Mouse (Mus musculus) lung, postnatal 36 days (tissue): ENCODE data around the gene Cryaa.

Source experiments
- DNase-seq: peaks from one replicate; pipeline ENCODE4 v3.0.0; 2022; ENCODE audit warnings: mixed read lengths

Gene Cryaa

DNA sequence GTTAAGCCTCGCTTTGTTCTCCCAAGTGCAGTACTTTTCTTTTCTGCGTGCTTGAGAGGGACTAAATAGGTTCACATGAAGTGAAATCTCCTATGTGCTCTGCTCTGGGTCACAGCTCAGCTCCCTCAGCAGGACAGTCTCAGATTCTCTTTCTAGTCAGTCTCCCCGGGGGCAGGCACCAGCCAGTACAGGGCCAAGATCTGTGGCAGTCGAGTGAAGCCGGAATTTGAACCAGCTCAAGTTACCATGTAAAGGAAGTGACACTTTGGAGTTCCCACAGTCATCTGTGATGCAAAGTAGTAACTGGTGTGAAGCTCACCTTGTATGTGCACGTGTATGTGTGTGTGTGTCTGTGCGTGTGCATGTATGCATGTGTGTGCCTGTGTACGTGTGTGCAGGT, 32.8 kb downstream of the Cryaa start:
- no peak for DNase-seq

DNA sequence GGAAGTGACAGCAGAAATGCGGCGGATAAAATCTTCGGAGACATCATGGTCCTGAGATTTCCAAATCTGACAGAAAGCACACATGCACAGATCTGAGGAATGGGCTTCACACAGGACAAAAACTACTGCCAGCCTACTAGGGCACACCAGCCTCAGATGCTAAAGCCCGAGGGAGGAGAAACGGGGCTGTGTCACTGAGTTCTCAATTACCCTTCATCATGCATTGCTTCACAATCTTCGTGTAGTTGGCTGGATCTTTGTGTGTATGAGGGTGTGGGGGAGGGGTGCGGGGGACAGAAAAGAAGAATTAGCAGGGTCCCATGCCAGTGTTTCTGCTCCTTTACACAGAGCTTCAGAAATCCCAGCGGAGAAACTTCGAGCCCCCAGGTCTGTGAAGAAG, 36.1 kb downstream of the Cryaa start:
- peak; percentile 41 for DNase-seq

DNA sequence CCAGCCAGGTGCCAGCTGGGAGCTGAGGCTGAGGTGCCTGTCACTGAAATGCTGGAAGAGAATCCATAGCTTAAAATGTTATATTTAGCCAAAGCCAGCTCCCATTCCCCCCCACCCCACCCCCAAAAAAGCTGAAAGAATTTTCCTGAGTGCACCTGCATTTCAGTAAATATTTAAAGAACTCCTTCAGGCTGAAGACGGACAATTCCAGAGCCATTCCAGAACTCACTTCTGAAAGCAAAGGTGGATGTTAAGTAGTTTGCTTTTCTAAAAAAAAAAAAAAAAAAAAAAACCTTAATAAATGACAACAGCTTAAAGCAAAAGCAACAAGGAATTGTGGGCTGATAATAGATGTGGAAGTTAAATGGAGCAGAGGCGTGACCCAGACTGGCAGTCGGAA, 36.5 kb downstream of the Cryaa start:
- DNase-seq = peak; percentile 57

DNA sequence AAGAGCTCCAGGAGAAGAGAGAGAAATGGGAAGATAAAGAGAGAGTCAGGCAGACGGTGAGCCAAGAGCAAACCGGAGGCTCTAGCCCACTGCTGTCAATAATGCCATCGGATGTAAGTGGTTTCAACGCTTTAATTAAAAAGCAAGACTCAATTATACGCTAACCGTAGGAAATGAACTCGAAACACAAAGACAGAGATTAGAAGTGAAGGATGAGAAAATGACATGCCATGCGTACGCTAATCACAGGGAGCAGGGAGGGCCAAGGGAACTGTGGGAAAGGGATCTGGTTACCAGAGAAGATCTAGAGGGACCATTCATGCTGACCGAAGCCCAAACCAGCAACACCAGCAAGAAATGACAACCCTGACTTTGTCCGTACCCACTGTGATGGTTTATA, 37.4 kb downstream of the Cryaa start:
- DNase-seq = no peak

DNA sequence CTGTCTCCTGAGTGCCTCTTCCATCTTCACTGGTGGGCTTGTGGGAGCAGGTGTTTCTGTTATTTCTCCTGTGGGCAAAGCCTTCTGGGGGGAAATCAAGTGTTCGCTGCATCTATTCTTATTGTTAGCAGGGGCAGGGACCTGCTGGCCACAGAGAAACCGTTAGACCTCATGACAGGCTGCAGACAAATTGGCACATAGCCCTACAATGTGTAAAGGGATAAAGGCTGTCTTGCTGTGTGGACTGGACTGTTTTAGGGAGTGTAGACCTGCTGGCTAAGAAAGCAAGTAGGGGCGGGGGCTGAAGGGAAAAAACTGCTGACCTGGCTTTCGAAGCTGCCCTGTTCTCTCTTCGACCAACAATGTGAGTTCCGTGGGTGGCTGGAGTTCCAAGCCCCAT, 44.0 kb downstream of the Cryaa start:
- no peak for DNase-seq

DNA sequence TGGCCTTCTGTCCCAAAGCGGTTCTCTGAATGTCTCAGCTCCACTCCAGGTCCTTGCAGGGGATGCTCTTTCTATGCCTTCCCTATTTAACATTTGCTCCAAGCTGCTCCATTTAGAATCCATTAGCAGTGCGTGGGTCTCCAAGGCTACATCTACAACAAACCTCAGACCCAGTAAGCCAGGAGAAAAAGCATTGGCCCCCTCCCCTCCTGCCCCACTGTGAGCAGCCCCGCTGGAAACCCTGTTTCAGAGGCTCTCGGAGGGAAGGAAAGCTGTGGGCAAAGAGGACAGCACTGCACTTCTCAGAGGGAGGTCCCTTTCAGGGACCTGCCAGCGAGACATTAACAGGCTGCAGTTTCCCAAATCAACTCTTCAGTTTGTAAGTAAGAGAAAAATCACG, 47.8 kb downstream of the Cryaa start:
- no peak for DNase-seq

DNA sequence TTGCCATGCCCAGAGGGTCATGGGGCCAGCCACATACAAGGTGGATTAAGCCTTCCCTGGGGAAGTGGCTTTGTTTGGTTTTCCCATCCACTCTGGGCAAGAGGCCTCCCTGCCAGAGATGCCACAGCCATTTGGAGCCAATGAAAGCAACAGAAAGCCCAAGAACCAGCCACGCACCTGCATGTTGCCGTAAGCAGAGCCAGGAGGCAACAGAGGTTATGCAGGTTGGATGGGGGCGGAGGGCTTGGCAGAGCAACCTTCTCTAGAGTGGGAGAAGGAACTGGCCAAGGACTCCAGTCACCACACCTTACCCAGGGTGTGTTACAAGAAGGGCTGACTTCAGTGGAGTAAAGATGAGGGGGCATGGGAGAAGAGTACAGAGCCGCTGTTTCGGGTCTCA, 48.6 kb downstream of the Cryaa start:
- peak; percentile 51 for DNase-seq

DNA sequence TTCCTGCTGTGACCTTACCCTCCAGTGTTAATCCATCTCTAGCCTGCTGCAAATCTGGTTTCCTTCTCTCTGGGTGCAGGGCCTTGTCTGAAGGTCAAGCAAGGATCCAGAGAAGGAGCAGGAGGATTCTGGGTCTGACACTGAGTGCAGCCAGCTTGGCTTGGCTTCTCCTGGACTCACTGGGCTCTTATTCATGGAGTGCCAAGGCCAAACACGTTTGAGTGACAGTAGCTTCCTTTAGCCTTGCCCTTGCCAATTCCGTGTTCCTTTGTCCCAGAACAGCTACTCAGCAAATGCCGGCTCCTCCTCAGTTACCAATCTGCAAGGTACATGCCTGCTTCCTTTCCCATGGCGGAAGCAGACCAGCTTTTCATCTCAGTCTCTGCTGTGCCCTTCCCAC, 49.6 kb downstream of the Cryaa start:
- DNase-seq = peak; percentile 73

DNA sequence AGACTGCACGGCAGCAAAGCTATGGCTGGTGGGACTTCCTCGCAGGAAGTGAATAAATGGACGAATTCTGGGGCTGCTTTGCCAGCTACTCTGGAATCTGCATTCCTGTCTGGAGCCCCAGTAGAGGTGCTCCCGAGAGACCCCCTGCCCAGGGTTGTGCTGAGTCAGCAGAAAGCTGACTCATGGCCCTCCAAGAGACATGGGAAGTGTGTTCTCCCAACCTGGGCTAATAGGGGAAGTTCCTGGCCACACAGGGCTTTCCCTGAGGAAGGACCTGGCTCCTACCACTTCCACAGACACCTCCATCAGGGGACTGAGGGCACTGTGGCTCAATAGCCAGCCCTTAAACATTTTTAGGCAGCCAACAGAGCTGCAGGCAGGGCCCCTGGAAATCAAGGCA, 50.4 kb downstream of the Cryaa start:
- DNase-seq = no peak

DNA sequence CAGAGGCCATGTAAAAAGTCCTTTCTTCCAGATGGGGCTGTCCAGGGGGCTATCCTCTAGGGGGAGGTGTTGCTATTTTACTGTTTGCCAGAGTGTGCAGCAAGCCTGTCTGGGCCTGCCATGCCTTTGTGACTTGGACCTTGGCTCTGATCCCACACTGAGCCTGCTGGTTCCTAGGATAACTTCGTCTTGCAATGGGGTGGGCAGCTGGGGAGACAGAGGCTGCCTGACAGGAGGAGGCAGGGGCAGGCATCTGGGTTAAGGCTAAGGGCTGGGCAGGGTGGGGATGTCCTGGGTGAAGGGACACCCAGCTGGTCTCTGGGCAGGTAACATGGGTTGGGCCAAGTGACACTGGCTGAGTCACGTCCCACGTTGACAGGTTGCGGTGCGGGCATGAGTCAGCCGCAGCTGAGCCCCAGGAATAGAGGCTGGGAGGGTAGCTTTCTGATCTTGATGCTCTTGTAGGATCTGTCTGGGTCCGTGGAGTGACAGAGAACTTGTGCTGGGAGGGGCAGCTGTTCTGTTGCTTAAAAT, 51.4 kb downstream of the Cryaa start:
- DNase-seq = peak; percentile 79

DNA sequence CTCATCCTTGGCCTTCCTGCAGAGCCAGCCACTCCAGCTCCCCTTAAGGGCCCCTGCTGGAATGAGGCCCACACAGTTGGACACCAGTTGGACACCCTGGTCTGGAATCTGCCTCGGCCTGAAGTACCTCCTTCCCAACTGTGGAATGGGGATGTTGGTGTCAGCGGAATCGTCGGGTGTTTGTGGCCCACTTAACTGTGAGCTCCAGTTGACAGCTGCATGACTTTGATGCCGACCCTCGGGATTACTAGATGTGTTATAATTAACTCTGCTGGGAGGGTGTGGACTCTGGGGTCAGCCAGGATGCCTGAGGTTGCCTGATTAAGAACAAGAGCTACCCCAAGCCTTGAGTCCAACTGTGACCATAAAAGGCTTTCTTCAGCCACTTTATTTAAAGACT, 53.4 kb downstream of the Cryaa start:
- no peak for DNase-seq
